Mouse (Mus musculus): ENCODE measurements around the gene Edc3. TPM values are rescaled to one million over a fixed set of nuclear protein-coding genes. Genes with fewer than 3 reads are reported as not detected.

Gene Edc3
- polyA plus RNA-seq, 1 experiment: 12.8 TPM

DNA sequence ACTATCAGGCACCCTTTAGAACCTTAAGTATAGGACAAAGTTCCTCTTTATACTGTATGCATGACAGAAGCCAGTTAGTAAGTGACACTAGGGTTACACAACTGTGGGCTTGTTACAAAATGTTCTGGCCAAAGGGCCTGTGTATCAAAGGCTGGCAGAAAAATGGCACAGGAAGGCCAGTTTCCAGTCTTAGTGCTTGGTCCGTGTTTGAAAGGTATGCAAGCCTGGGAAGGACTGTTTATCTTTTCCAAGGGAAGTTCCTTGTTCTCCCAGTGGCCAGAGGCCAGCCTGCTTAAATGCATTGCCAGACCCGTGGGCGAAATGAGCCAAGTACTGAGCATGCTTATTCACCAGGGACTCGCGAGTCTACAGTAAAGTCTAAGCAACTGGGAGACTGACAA is 15.0 kb downstream of the Edc3 start:
- H3K27ac ChIP-seq (ENCODE audit: insufficient read depth, low read depth, low read length): peak overlapping the region; percentile 9
- H3K4me3 ChIP-seq (ENCODE audit: insufficient read depth, low read length): no peak overlapping the region
- H3K4me1 ChIP-seq (ENCODE audit: control insufficient read depth, insufficient read depth, low read length): peaks cover 13% of the 10 kb centered on the region
- TF ChIP-seq POLR2A (IDR thresholded peaks at IDR 0.05; ENCODE audit: borderline replicate concordance, low read depth, low read length) (no peak), CTCF (IDR thresholded peaks at IDR 0.05; ENCODE audit: low read depth, low read length) (no peak)

DNA sequence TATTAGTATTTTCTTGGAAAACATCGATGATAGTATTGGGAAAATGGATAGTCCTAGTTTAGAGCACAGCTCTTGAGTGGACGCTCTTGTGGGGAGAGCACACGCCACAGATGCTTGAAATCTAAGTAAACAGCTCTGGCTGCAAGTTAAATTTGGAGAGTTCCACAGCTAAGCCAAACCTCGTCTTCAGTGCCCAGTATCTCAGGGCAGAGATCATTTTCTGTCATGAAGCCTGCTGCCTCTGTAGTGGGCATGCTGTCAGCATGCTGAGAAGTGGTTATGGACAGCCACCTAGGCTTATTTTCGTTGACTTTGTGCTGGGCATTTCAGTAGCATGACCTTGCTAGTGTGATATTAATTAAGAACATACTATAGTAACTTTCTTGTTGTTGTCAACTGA is 15.5 kb downstream of the Edc3 start:
- TF ChIP-seq CTCF (IDR thresholded peaks at IDR 0.05; ENCODE audit: low read depth, low read length): no peak
- no peak for TF ChIP-seq POLR2A (IDR thresholded peaks at IDR 0.05; ENCODE audit: borderline replicate concordance, low read depth, low read length)
- peaks cover 13% of the 10 kb centered on the region for H3K4me1 ChIP-seq (ENCODE audit: control insufficient read depth, insufficient read depth, low read length)
- peak overlapping the region; percentile 9; the same call in 1 of the 2 replicates for H3K27ac ChIP-seq (ENCODE audit: insufficient read depth, low read depth, low read length)

DNA sequence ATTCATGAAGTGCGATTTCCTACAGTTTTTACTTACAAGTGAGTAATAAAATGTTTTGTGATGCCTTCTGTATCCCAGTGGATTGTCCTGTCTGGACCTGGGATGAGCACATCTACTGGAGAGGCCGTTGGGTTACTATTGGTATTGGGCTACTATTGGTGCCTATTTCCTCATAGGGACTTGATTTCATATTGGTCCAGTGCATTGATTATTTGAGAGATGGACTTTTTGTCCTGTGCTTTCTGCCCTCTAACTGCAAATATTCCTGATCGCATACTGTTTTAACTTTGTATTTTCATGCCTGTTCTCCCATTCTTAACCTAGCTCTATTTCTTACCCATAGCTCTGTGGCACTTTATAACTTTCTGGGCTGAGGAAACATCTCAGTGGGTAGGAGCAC is 16.4 kb downstream of the Edc3 start:
- Histone ChIP-seq H3K27ac (ENCODE audit: insufficient read depth, low read depth, low read length) (no peak overlapping the region), H3K4me1 (ENCODE audit: control insufficient read depth, insufficient read depth, low read length) (peaks cover 13% of the 10 kb centered on the region), H3K4me3 (ENCODE audit: insufficient read depth, low read length) (no peak overlapping the region)
- TF ChIP-seq CTCF (IDR thresholded peaks at IDR 0.05; ENCODE audit: low read depth, low read length) (no peak), POLR2A (IDR thresholded peaks at IDR 0.05; ENCODE audit: borderline replicate concordance, low read depth, low read length) (no peak)

More for the DNA sequence above, 15.5 kb downstream of the Edc3 start:
- H3K4me3 ChIP-seq (ENCODE audit: insufficient read depth, low read length): no peak overlapping the region

DNA sequence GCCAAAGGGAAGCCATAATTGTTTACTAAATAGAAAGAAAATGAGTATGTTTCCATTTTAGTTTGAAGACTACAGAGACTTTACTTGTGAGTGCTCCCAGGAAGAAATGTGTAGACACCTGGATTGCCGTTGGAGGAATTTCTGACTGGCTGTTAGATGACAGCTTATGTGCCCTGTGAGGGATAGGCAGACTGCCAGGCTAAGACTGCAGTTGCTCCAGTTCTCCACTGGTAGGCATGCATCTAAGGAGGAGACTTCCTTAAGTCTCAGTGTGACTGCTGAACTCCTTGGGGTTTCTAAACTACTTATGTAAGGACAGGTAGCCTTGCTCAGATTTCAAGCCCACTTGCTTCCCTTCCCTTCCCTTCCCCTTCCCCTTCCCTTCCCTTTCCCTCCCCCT is 20.0 kb downstream of the Edc3 start:
- Histone ChIP-seq H3K4me3 (ENCODE audit: insufficient read depth, low read length) (no peak overlapping the region), H3K4me1 (ENCODE audit: control insufficient read depth, insufficient read depth, low read length) (peaks cover 6% of the 10 kb centered on the region), H3K27ac (ENCODE audit: insufficient read depth, low read depth, low read length) (no peak overlapping the region)
- TF ChIP-seq CTCF (IDR thresholded peaks at IDR 0.05; ENCODE audit: low read depth, low read length) (no peak), POLR2A (IDR thresholded peaks at IDR 0.05; ENCODE audit: borderline replicate concordance, low read depth, low read length) (no peak)

DNA sequence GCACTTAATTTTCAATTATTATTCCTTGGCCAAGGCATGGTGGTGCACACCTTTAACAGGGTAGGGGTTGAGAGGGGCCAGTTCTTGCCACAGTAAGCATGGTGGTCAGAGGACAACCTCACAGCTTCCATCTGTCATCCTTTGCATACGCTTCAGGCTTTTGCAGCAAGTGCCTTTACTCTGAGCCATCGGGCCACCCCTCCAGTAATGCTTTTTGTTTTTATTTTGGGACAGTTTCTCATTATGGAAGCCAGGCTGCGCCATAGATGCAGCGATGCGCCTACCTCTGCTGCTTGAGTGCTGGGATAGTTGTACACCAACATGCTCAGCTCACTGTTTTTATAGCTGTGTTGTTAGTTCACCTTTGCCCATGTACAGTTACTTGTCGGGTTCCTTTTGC is 25.3 kb downstream of the Edc3 start:
- Histone ChIP-seq H3K4me3 (ENCODE audit: insufficient read depth, low read length) (no peak overlapping the region), H3K27ac (ENCODE audit: insufficient read depth, low read depth, low read length) (no peak overlapping the region), H3K4me1 (ENCODE audit: control insufficient read depth, insufficient read depth, low read length) (no peaks in the 10 kb centered on the region)
- no peak for TF ChIP-seq CTCF (IDR thresholded peaks at IDR 0.05; ENCODE audit: low read depth, low read length)

DNA sequence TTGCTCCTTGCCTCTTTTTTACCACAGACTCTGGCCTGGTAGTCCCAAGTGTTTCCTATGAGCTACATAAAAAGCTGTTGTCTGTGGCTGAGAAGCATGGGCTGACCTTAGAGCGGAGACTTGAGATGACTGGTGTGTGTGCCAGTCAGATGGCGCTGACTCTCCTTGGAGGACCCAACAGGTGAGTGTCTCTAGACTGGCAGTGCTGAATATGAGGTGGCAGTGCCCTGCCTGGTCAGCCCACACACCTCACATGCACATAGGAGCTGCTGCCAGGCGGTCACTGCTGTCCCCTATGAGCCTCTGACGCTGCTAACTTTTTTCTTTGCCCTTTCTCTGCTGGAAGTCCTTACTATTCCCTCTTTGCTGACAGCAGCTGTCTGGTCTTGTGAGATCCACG is 31.5 kb downstream of the Edc3 start:
- H3K4me3 ChIP-seq (ENCODE audit: insufficient read depth, low read length): no peak overlapping the region
- H3K27ac ChIP-seq (ENCODE audit: insufficient read depth, low read depth, low read length): no peak overlapping the region
- no peak for TF ChIP-seq POLR2A (IDR thresholded peaks at IDR 0.05; ENCODE audit: borderline replicate concordance, low read depth, low read length)
- TF ChIP-seq CTCF (IDR thresholded peaks at IDR 0.05; ENCODE audit: low read depth, low read length): no peak
- H3K4me1 ChIP-seq (ENCODE audit: control insufficient read depth, insufficient read depth, low read length): no peaks in the 10 kb centered on the region

DNA sequence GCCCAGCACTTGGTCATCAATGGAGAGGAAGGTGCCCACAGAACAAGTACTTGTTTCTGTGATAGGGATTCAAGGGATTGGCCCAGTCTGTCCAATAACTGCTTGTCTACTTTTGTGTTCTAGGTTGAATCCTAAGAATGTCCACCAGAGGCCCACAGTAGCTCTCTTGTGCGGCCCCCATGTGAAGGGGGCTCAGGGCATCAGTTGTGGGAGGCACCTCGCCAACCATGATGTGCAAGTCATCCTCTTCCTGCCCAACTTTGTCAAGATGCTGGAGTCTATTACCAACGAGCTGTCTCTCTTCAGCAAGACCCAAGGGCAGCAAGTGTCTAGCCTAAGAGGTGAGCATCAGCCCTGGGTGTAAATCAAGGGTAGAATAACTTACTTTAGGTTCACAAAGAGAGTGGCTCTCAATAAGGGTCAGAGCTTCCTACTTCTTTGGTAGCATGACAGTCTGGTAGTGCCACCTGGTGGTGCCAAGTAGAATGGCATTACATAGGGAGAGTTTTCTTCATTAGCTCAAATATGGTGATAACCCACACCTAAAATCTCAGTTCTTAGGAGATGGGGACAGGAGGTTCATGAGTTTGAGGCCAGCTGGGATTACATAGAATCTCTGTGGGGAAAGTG is 36.2 kb downstream of the Edc3 start:
- Histone ChIP-seq H3K27ac (ENCODE audit: insufficient read depth, low read depth, low read length) (no peak overlapping the region), H3K4me3 (ENCODE audit: insufficient read depth, low read length) (no peak overlapping the region), H3K4me1 (ENCODE audit: control insufficient read depth, insufficient read depth, low read length) (no peaks in the 10 kb centered on the region)
- no peak for TF ChIP-seq POLR2A (IDR thresholded peaks at IDR 0.05; ENCODE audit: borderline replicate concordance, low read depth, low read length)
- no peak for TF ChIP-seq CTCF (IDR thresholded peaks at IDR 0.05; ENCODE audit: low read depth, low read length)

DNA sequence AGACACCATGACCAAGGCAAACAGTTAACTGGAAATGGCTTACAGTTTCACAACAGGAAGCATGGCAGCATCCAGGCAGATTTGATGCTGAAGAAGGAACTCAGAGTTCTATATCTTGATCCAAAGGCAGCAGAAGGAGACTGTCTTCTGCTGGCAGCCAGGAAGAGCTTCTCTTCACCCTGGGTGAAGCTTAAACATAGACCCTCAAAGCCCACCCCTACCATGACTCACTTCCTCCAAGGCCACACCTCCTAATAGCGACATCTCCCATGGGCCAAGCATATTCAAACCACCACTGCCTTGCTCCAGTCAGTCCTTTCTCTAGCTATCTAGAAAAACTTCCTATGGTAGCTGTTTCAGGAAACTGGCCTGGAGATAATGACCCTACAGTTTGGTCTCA is 38.7 kb downstream of the Edc3 start:
- no peak overlapping the region for H3K4me3 ChIP-seq (ENCODE audit: insufficient read depth, low read length)
- no peak overlapping the region for H3K27ac ChIP-seq (ENCODE audit: insufficient read depth, low read depth, low read length)
- H3K4me1 ChIP-seq (ENCODE audit: control insufficient read depth, insufficient read depth, low read length): no peaks in the 10 kb centered on the region
- TF ChIP-seq CTCF (IDR thresholded peaks at IDR 0.05; ENCODE audit: low read depth, low read length): no peak
- no peak for TF ChIP-seq POLR2A (IDR thresholded peaks at IDR 0.05; ENCODE audit: borderline replicate concordance, low read depth, low read length)

DNA sequence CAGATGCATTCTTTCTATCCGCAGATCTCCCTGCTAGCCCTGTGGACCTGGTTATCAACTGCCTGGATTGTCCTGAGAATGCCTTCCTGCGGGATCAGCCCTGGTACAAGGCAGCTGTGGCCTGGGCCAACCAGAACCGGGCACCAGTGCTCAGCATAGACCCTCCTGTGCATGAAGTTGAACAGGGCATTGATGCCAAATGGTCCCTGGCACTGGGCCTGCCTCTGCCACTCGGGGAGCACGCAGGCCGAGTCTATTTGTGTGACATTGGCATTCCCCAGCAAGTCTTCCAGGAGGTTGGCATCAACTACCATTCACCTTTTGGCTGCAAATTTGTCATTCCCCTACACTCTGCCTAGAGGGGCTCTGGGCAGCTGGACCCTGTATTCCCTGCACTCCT is 39.8 kb downstream of the Edc3 start:
- no peaks in the 10 kb centered on the region for H3K4me1 ChIP-seq (ENCODE audit: control insufficient read depth, insufficient read depth, low read length)
- no peak overlapping the region for H3K4me3 ChIP-seq (ENCODE audit: insufficient read depth, low read length)
- TF ChIP-seq CTCF (IDR thresholded peaks at IDR 0.05; ENCODE audit: low read depth, low read length): no peak
- TF ChIP-seq POLR2A (IDR thresholded peaks at IDR 0.05; ENCODE audit: borderline replicate concordance, low read depth, low read length): no peak
- no peak overlapping the region for H3K27ac ChIP-seq (ENCODE audit: insufficient read depth, low read depth, low read length)

DNA sequence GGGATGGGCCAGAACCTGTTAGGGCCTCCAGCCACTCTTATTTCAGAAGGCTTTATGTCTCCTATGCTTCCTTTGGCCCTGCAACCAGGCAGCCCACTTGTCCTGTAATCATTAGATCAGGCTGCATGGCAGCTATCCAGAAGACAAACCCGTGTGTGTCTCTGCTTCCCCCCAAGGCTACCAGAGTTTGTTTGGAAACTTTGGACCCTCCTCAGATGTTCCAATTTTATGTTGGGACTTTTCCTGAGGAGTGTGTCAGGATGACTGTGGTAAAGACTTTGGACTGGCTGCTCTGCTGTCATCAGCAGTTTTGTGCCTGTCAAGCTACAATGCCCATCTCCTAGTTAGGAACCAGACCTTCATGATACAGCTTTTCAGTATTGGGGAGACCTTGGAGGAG is 40.5 kb downstream of the Edc3 start:
- TF ChIP-seq CTCF (IDR thresholded peaks at IDR 0.05; ENCODE audit: low read depth, low read length) (no peak), POLR2A (IDR thresholded peaks at IDR 0.05; ENCODE audit: borderline replicate concordance, low read depth, low read length) (no peak)
- H3K4me3 ChIP-seq (ENCODE audit: insufficient read depth, low read length): no peak overlapping the region
- H3K27ac ChIP-seq (ENCODE audit: insufficient read depth, low read depth, low read length): no peak overlapping the region
- H3K4me1 ChIP-seq (ENCODE audit: control insufficient read depth, insufficient read depth, low read length): no peaks in the 10 kb centered on the region

DNA sequence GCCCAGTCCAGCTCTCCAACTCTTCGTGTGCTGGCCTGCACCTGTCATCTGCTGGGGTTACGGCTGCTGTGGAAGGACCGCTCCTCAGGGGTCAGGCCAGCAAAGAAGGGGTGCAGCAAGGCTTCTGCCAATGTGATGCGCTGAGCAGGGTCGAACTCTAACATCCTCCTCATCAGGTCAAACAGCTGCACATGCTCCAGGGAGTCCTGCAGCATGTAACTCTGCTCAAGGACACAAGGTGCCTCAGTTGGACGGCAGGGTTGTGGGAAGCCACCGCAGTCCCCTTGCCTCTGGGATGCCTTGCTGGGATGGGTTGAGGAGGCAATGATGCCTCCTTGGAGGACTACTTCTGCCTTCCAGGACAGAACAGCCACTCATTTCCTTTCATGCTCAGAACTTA is 42.6 kb downstream of the Edc3 start:
- H3K27ac ChIP-seq (ENCODE audit: insufficient read depth, low read depth, low read length): no peak overlapping the region
- H3K4me1 ChIP-seq (ENCODE audit: control insufficient read depth, insufficient read depth, low read length): no peaks in the 10 kb centered on the region
- no peak overlapping the region for H3K4me3 ChIP-seq (ENCODE audit: insufficient read depth, low read length)
- TF ChIP-seq POLR2A (IDR thresholded peaks at IDR 0.05; ENCODE audit: borderline replicate concordance, low read depth, low read length) (no peak), CTCF (IDR thresholded peaks at IDR 0.05; ENCODE audit: low read depth, low read length) (no peak)
